Mouse (Mus musculus) liver, embryonic 14.5 days (tissue): ENCODE results near the gene Tmem44.

ENCODE experiments used
- CTCF ChIP-seq: IDR thresholded peaks from 2 replicates; pipeline ENCODE4 v1.5.1; 2016; ENCODE audit warnings: antibody characterized with exemption, low read depth, control low read depth
- EP300 ChIP-seq: IDR thresholded peaks from 2 replicates; pipeline ENCODE4 v1.6.1; 2016; ENCODE audit warnings: antibody characterized with exemption, low read depth

DNA sequence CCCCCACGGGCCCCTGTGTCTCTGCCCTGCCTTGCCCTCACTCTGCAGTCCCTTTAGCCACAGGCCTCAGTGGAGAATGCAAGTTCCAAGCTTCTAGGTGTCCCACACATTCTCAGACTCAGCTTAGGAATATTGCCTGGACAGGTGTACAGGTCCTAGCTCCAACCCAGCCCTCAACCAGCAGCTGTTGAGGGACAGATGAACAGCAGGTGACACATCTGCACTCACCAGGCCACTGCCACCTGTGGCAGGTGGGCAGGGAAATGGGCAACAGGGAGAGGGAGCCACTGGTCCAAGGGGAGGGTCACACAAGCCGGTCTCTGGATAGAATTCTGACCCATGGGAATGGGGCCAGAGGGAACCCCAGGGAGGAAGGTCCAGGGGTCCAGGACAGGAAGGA lies 22.8 kb downstream of the Tmem44 start:
- no peak for TF ChIP-seq CTCF
- TF ChIP-seq EP300 = no peak
